ENCODE assay signal across 18 mouse cellular contexts in genomic region chr11:76674704-76675103, GRCm38 (mm10). TPM values are rescaled to one million over a fixed set of nuclear protein-coding genes. Genes with fewer than 3 reads are reported as not detected.
A peak's percentile ranks its signal among the peaks of the same experiment; 100 is the strongest.
DNase-seq lines count a peak whose midpoint lies in the region; ATAC-seq and TF ChIP-seq lines count a peak whose summit lies in the region.
"Had no signal": no experiment of that assay in that cellular context is flagged by ENCODE, and none has a peak within 500 bp of the region (broad histone marks: within the 10 kb centered on the region; RNA-seq: fewer than 3 reads in every experiment).

No protein-coding gene starts in this region.

- H3K27me3 ChIP-seq in intestine, postnatal 0 days (replicated peaks; ENCODE audit: control insufficient read depth, insufficient read depth, low read length) = peaks cover 45% of the 10 kb centered on the region
- peaks cover 40% of the 10 kb centered on the region for H3K27me3 ChIP-seq in intestine, embryonic 16.5 days (replicated peaks; ENCODE audit: control insufficient read depth, insufficient read depth, low read length)

- no peaks in the 10 kb centered on the region for H3K36me3 ChIP-seq in intestine, postnatal 0 days (ENCODE audit: control insufficient read depth, insufficient read depth)
- H3K36me3 ChIP-seq in intestine, embryonic 16.5 days (ENCODE audit: control insufficient read depth, insufficient read depth, low read length) = no peaks in the 10 kb centered on the region
- H3K36me3 ChIP-seq: embryonic facial prominence, embryonic 10.5 days; heart, embryonic 15.5 days; hindbrain, embryonic 10.5 days; liver, embryonic 15.5 days; neural tube, embryonic 13.5 days had no signal

- no peak overlapping the region for H3K4me2 ChIP-seq in intestine, postnatal 0 days (replicated peaks; ENCODE audit: low read depth)
- no peak overlapping the region for H3K4me2 ChIP-seq in intestine, embryonic 16.5 days (ENCODE audit: low read depth, low read length)
- H3K4me2 ChIP-seq: forebrain, embryonic 13.5 days; heart, embryonic 15.5 days; liver, embryonic 15.5 days; neural tube, embryonic 13.5 days had no signal

- ATAC-seq in intestine, postnatal 0 days = no peak
- no peak for ATAC-seq in intestine, embryonic 16.5 days
- ATAC-seq: forebrain, embryonic 13.5 days had no signal

- no peak overlapping the region for H3K9ac ChIP-seq in intestine, postnatal 0 days (ENCODE audit: low read depth, low read length)
- H3K9ac ChIP-seq in intestine, embryonic 16.5 days (ENCODE audit: low read depth, low read length) = no peak overlapping the region
- H3K9ac ChIP-seq: forebrain, embryonic 13.5 days; heart, embryonic 15.5 days; liver, embryonic 15.5 days; neural tube, embryonic 13.5 days had no signal

- no peak overlapping the region for H3K4me3 ChIP-seq in intestine, postnatal 0 days (ENCODE audit: low read depth, low read length)
- H3K4me3 ChIP-seq in intestine, embryonic 16.5 days (ENCODE audit: low read length) = no peak overlapping the region
- H3K4me3 ChIP-seq: embryonic facial prominence, embryonic 10.5 days; forebrain, embryonic 13.5 days; heart, embryonic 15.5 days; hindbrain, embryonic 10.5 days; liver, embryonic 15.5 days; megakaryocyte, embryonic 14.5 days; neural tube, embryonic 13.5 days had no signal

- H3K4me1 ChIP-seq in intestine, postnatal 0 days (replicated peaks; ENCODE audit: control insufficient read depth, insufficient read depth, low read length) = no peaks in the 10 kb centered on the region
- peaks cover 4% of the 10 kb centered on the region; the same call in 1 of the 2 replicates for H3K4me1 ChIP-seq in intestine, embryonic 16.5 days (ENCODE audit: control insufficient read depth, insufficient read depth, low read length)
- H3K4me1 ChIP-seq: liver, embryonic 15.5 days had no signal

- no peaks in the 10 kb centered on the region for H3K9me3 ChIP-seq in intestine, postnatal 0 days (ENCODE audit: control insufficient read depth)
- no peaks in the 10 kb centered on the region for H3K9me3 ChIP-seq in intestine, embryonic 16.5 days (ENCODE audit: control insufficient read depth, low read length)
- H3K9me3 ChIP-seq: embryonic facial prominence, embryonic 10.5 days; forebrain, embryonic 13.5 days; heart, embryonic 15.5 days; hindbrain, embryonic 10.5 days; liver, embryonic 15.5 days; megakaryocyte, embryonic 14.5 days; neural tube, embryonic 13.5 days had no signal

- peak; percentile 53 for TF ChIP-seq CTCF in intestine, postnatal 0 days (IDR thresholded peaks at IDR 0.05; ENCODE audit: low read depth)

- 42% methylated on average over 4 of the region's 4 CpGs for WGBS in intestine, postnatal 0 days
- WGBS in intestine, embryonic 16.5 days = 50% methylated on average over 4 of the region's 4 CpGs

- peak; percentile 24 to 28 for DNase-seq in cerebellum, adult 18-20 months
- DNase-seq in cerebellum, adult 11-12 months = no peak
- DNase-seq in 416B (ENCODE audit: low read depth) (peak; percentile 29), ZHBTc4 (ENCODE audit: low read depth, low spot score) (peak; percentile 53)
- no peak for DNase-seq in spleen, postnatal 36 days (ENCODE audit: low spot score in 2 of 2)
- no peak for DNase-seq in urinary bladder, postnatal 25 days (ENCODE audit: low spot score)
- DNase-seq: cerebellum, adult 9-10 months; lung, postnatal 14 days; thymus, postnatal 25 days had no signal

- no peak overlapping the region for H3K27ac ChIP-seq in intestine, postnatal 0 days (ENCODE audit: low read depth, low read length)
- H3K27ac ChIP-seq in intestine, embryonic 16.5 days (ENCODE audit: low read length) = no peak overlapping the region
- H3K27ac ChIP-seq: embryonic facial prominence, embryonic 10.5 days; forebrain, embryonic 13.5 days; heart, embryonic 15.5 days; hindbrain, embryonic 10.5 days; liver, embryonic 15.5 days; neural tube, embryonic 13.5 days had no signal

RNA-seq across cellular contexts. Expression of gene Bhlha9, which starts 2.4 kb away (rescaled TPM):
- polyA plus RNA-seq in intestine, postnatal 0 days (2015; fragmentation: Nextera tagmentation; extraction: Ambion mirVana) = not detected in 2 replicates
- 0.18 TPM in 1 of 2 replicates, not detected in the other for polyA plus RNA-seq in intestine, embryonic 16.5 days (2015; fragmentation: Nextera tagmentation; extraction: Ambion mirVana)
- polyA plus RNA-seq: embryonic facial prominence, embryonic 10.5 days; liver, embryonic 15.5 days had no signal

RNA-seq across cellular contexts. Expression of gene Trarg1, which starts 4.9 kb away (rescaled TPM):
- 0.85 and 0.96 TPM in 2 replicates for polyA plus RNA-seq in intestine, postnatal 0 days (2015; fragmentation: Nextera tagmentation; extraction: Ambion mirVana)
- 0.66 and 0.94 TPM in 2 replicates for polyA plus RNA-seq in intestine, embryonic 16.5 days (2015; fragmentation: Nextera tagmentation; extraction: Ambion mirVana)
- polyA plus RNA-seq: forebrain, embryonic 13.5 days; liver, embryonic 15.5 days had no signal

RNA-seq across cellular contexts. Expression of gene Abr, which starts 52.6 kb away (rescaled TPM):
- polyA plus RNA-seq in intestine, postnatal 0 days (2015; fragmentation: Nextera tagmentation; extraction: Ambion mirVana) = 32.3 and 35.0 TPM in 2 replicates
- polyA plus RNA-seq in intestine, embryonic 16.5 days (2015; fragmentation: Nextera tagmentation; extraction: Ambion mirVana) = 29.5 and 35.1 TPM in 2 replicates

Comparison
In these comparisons a context has a peak if more than half of its experiments do, and no peak if none do; other contexts are left out.
1. DNase-seq: peak in cerebellum, adult 18-20 months (2 of 2), 416B (single experiment) and ZHBTc4 (single experiment); none in cerebellum, adult 11-12 months (single experiment), spleen, postnatal 36 days (0 of 2) and urinary bladder, postnatal 25 days (single experiment).